Mouse (Mus musculus): ENCODE measurements around the gene Dnajc27.

The Dnajc27 gene

DNA sequence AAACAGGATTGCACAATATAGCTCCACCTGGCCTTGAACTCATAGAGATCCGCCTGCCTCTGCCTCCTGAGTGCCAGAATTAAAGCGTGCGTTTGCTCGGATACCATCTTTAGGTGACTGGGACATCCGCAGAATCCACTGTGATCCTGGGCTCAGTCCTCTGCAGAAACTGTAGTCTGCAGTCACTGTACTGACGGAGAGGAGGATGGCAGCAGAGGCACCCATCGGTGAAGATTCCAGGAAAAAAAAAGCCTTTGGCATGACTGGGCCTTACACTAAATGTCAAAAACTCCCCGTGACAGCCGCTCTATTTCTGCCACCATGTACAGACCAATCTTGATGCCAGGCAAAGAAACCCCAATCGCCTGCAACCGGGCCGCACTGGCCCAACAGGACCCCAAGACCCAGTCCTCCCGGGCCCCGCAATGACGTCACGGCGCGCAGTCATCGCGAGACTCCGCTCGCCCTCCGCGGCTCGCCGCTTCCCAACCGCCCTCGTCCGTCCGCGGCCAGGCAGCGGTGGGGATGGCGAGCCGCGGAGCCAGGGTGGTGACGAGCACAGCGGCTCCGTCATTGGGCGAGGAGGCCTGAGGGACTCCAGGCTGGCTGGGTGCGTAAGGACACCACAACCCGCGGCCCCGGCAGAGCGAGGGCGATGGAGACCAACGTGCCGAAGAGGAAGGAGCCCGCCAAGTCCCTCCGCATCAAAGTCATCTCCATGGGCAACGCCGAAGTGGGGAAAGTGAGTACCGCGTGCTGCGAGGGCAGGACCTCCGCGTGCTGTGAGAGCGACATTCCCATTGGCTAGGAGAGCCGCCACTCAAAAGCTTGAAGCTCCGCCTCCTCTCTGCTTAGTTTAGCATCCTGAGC lies at the start of gene Dnajc27:
Gene Dnajc27, plus strand, starts transcription at position 452 of the 870 bp plus-strand sequence.
- DNase-seq: peak; percentile 93 to 95

DNA sequence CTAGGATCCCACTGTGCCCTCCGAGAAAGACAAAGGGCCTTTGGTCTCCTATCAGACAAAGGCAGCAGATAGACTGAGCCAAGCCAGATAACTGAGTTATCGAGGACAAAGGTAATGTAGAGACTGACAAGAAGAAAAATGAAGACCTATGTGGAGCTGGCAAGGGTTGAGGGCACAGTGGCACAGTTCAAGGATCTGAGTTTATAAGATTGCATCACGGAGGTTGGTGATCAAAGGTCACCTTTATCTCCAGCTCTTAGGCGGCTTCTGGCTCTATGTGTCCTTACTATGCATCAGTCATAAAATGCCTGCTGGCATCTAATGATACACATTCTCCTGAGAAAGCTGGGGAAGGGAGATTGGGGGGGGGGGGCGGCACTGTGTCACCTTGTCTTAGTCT lies 46.2 kb upstream of the Dnajc27 start:
- DNase-seq: no peak

DNA sequence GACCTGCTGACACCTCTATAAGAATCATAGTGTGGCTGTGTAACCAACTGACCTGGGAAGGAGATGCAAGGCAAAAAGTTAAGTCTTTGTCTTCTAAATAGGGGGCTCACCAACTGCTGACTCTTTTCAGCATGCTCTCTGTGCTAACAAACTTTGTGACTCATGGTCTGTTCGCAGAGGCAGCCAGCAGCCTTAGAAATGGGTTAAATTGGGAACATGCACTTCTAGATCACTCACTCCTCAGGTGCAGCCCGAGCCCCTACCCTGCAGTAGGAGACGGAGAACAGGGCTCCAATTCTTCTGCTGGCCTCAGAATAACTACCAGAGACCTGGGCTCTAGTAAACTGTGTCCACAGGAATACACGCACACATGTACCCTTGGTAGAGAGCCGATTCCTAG lies 44.9 kb upstream of the Dnajc27 start:
- DNase-seq: no peak

DNA sequence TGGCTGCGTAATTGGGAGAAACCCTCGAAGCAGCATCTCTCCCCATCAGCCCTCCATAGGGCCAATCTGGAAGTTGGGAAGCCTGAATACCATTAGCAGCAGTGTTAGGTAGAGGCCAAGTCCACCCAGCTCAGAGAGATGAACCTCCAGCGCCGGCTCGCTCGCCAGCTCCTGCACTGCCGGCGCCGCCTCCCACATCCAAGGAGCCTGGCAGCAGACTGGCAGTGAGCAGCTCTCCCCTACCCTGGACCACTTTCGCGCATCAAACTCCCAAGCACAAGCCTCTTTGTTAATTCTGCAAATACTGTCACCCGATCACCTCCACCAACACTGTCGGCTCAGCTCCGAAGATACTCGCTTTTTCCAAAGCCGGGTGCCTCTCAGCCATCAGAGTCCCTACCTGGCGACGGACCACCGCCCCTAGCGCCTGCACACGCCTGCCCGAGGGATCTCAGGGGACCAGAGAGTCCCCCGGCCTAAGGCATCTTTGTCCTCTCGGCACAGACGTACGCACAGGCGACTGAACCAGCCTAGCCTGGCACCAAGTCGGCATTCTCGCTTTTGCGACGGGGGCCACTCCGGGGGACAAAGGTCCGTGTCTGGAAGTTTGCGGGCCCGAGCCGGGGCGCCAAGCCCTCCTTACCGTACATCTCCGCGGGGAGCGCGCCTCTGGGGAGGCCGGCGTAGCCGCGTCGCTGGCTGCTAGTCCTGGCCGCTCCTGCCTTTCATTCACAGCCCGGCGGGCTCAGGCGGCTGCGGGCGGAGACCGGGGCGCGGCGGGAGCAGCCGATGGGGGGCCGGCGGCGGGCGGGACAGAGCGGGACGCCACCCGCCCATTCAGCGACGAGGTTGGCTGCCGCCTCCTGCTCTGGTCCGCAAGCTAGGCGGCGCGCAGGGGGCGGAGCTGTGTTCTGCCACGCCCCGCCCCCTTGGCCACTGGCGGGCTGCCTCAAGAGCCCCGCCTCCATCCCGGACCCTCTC lies 44.0 kb upstream of the Dnajc27 start, which contains the start of gene Efr3b:
Gene Efr3b, minus strand, starts transcription at position 855 of the 981 bp plus-strand sequence.
- DNase-seq: peak; percentile 70 to 72

DNA sequence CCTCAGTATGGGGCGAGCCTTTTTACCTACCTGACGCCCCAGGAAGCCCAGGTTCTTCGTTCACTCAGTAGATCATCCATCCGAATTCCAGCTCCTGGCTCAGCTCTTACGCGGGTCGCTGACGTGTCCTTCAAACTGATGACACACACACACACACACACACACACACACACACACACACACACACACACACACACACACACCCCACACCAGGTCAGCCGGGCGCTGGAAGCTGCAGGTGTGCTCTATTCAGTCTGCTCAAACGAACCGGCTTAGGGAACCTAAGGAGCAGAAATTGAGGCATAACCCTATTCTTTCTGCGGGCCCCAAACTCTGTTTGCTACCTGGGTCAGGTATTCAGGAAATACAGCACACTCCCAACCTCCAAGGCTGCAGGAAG lies 43.3 kb upstream of the Dnajc27 start:
- DNase-seq: no peak

DNA sequence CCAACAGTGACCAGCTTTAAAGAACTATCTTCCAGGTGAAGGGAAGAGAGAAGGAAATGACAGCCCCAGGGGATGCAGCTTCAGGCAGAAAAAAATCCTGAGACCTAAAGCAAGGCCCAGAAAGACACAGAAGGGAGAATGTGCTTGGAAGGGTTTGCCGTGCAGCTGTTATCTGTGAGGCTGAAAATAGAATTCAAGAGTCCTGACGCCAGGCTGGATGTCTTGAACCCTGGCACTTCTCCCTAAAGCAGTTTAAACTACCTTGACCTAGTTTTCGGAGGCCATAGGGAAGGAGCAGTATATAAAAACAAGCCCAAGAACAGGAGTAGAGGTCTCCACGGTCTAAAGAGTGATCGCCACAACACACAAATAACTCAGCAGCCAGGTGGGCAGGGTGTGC lies 40.0 kb upstream of the Dnajc27 start:
- DNase-seq: no peak

DNA sequence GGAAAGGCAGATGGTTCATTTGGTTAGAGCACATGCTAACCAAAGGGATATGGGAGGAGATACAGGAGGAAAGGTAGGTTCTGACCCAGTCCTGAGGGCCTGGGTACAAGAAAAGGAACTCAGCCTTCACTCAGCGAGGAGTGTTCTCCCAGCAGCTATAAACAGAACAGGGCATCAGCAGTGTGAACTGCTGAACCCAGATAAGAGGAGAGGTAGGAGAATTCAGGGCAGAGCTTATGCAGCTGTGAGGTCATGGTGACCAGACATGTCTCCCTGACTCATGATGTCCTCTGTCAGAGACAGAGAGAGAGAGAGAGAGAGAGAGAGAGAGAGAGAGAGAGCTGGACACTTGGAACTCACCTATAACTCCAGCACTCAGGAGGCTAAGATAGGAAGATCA lies 36.4 kb upstream of the Dnajc27 start:
- DNase-seq: no peak

DNA sequence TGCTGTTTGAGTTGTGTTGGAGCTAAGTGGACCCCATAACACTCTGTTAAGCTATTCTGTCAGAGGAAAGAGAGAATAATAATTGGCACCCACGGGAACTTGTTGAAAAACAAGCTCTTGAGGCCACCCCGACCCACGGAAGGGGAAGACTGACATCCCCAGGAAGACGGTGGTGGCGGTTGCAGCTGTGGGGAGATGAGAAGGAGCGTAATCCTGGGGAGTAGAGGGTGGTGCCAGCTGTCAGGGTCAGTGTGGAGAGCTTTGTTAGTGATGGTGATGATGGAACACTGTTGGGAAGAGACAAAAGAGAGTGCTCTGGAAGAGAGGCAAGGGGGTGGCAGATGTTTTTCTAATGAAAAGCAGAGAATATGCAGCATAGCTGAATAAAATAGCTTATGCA lies 34.4 kb upstream of the Dnajc27 start:
- DNase-seq: no peak

DNA sequence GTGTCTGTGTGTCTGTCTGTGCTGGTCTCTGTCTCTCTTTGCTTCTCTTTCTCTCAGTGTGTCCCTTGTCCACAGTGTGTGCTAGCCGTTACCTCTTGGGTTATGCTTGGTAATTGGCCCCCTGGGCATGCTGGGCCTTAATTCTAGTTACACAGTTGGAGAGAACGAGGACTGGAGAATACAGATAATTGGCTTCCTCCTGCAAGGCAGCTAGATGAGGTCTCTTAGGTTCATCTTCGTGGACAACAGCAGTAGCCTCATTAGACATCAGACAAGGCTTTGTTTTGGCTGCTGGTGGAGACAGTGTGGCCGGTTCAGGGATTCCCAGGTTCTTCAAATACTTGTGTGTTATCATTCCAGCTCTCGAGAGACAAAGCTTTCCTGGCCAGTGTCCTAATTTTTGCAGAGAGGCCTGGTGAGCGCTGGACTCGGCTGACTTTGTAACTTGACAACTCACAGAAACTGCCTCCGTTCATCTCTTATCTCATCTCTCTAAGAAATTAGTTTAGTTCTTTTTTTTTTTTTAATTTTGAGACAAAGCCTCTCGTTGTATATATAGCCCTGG lies 31.4 kb upstream of the Dnajc27 start:
- DNase-seq: no peak

DNA sequence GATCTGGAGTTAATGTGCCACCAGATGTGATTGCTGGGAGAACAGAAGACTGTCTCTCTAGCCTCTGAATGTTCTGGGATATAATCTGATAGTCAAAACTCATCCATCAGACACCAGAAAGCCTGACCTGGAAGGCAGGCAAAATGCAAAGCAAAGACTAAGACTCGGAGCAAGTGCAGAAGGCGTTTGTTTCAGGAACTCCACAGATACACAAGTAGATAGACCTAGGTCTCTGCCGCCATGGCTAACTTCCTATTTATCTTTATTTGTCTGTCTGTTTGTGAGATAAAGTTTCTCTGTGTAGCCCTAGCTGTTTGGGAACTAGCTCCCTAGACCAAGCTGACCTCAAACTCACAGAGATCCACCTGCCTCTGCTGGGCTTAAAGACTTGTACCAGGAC lies 28.7 kb upstream of the Dnajc27 start:
- no peak for DNase-seq

DNA sequence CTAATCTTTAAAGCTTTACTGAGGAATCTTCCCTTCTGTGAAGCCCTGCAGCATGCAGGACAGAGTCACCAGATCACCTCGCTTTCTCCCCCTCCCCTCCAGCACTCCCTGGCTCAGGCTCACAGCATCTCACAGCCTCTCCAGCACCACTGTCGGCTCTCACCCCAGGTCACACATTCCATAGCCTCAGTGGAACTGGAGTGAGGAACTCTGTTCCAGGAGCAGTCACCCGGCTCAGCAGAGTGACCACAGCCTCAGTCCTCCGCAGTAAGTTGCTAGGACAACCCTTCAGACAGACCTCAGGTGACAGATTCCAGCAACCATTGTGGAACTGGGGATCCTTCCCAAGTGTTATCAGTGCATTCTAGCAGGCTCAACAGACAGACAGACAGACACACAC lies 27.5 kb upstream of the Dnajc27 start:
- DNase-seq: no peak

DNA sequence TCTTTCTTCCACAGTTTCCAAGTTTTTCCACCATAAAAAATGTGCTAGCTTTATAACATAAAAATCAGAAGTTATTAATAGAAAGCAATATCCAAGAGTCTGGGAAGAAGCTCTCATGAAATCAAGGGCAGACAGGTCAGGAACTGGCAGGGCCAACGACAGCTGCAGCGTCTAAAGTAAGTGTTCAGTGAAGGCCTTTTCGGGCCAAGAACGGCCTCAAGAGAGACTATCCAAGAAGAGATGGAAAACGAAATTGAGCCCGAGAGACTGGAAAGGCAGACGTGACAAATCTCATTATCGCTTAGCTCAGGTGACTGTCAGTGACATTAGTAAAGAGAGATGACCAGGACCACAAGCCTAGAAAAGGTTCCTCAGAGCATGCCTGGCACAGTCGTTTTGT lies 24.1 kb upstream of the Dnajc27 start:
- DNase-seq: no peak

DNA sequence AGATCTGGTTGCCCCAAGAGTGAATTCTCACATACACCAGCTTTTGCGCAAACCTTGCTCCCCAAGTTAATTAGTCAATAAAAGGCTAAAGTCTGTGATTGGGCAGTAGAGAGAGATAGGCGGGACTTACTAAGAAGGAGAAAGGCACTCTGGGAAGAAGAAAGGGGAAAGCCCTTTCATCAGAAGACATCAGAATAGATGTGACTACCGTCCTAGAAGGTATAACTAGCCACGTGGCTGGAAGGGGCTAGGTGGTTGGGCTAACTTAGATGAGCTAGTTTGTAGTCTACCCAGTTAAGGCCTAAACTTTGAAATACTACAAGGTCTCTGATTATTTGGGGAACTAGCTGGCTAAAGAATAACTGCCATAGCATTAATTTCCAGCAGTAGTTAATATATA lies 22.7 kb upstream of the Dnajc27 start:
- DNase-seq: no peak

DNA sequence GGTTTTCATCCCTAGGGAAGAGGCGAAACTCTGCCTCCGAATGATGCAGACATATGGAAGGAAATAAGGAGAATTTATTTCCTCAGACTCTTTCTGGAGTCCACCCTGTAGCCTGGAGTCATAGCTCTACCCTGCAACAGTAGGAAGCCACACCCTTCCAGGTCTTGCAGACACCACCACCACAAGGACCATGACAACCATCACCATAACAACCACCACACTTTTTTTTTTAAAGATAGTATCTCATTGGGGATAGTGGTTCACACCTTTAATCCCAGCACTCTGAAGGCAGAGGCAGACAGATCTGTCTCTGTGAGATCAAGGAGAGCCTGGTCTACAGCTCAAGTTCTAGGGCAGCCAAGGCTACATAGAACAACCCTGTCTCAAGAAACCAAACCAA lies 16.9 kb upstream of the Dnajc27 start:
- DNase-seq: no peak

DNA sequence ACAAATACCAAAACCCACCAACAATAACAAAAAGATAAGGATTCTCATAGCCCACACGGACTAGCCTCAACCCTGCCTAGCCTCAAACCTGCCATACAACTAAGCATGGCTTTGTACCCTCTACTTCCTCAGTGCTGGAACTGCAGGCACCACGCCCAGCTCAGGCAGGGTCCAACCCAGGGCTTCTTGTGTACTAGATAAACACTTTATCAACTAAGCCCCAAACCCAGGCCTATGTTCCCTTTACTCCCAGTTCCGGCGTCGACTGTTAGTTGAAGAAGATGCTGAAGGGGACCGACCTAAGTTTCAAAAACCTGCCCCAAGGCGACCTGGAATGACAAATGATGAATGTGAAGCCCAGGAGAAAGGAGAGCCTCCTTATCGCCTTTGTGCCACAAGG lies 16.4 kb upstream of the Dnajc27 start:
- no peak for DNase-seq

DNA sequence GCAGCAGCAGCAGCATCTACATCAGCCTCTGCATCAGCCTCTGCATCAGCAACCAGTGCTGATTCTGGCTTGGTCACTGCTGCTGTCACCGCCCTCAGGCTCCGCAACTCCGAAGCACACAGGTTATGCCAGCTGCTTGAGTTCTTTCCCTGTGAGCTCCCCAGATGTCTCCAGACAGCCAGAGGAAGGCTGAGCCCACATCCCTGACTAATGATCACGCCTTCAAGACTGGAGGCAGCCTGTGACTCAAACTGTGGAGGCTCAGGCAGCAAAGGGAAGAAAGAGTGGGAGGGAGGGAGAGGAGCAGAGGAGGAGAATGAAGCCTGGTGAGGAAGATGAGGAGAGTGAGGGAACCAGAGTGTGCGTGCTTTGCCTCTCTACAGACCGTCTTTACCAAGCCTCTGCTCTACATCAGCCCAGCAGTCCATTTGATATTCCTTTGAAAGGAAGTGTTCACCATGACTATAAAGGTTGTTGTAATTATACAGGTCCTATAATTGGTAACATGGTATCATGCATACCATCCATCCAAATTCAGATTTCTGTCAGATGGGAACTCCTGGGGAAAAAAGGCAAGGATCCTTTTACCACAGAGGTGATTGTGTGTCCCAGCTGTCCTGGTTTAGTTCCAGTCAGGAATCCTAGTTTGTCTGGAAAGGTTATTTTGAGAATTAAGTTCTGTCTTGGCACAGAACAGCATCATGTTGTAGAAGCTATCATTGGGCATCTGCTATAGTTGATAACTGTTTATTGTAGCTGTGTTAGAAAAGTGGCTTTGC lies 15.5 kb upstream of the Dnajc27 start:
- DNase-seq: no peak

DNA sequence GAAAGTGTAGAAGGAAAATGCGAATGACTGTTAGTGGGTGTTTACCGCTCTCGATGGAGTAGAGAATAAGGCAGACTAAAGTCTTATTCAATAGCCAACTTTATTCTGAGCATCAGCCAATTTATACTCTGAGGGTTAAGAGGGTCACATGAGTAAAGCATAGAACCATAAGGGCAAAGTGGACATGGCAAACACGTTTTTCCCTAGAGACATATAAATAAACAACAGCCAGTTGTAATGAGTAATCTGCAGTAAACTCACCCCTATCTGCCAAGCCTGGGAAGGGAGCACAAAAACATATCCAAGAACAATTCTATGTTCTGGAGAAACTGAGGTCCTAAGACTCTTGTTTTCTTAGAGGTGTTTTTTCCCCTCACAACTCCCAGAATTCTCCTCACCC lies 13.8 kb upstream of the Dnajc27 start:
- DNase-seq: no peak

DNA sequence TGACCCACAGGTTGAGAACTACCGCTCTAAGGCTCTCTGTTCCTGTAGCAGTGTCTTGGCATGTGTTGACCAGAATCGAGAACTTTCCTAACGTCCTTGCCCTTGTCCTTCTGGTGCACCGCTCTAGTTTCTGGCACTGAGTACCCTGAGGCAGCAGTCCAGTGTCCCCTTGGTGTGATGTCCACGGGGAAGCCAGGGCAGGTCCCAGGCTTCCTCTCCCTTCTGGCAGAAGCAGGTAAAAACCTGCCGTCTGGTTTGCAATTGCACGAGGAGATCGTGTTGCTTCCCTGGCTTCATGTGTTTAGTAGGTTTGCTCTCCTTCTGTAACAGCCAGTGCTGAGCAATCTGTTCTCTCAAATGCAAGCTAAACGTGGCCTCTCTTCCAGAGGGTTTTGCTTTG lies 10.7 kb upstream of the Dnajc27 start:
- no peak for DNase-seq

DNA sequence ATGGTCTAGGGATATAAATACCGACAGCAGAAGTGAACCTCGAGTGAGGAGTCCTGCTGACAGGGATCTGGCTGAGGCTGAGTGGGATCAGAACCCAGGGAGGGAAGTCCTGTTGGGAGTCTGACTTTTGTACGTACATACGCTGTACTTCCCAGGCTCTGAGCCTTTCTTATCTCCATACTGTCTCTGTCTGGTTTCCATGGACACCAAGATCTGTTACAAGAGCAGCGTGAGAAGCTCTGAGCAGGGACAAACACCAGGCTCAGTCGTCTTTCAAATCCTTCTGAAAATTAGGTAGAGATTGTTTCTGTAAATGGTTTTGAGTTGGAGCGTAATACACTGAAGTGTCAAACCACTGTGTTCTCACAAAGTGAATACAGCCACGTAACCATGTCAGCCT lies 7.0 kb upstream of the Dnajc27 start:
- no peak for DNase-seq

DNA sequence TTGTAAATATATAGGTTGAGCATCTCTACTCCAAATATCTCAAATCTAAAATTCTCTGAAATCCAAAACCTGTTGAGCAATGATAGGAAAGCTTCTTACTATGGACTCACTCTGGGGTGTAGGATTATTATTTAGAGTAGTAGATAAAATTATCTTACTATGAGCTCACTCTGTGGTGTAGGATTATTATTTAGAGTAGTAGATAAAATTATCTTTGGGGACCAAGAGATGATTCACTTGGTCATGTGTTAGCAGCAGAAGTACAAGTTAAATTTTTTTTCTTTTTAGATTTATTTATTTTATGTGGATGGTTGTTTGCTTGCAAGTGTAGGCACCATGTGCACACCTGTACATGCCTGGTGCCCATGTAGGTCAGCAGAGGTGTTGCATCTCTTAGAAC lies 6.0 kb upstream of the Dnajc27 start:
- DNase-seq: no peak

DNA sequence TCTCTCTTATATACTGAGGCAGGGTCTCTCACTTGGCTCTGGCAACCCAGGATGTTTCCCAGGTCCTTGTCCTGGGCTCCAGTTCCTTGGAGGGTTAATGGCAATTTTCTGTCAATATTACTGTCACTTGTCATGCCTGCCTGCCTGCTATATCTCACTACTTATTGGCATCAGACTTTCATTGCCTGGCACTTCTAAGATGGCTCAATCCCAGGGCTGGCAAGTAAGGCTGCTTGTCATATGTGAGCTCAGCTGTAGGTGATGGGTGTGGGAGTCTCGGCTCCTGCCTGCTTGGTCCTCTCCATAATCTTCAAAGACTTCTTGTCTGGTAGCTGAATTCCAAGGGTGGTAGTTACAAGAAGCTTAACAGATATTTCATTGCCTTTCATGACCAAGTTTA lies 4.3 kb upstream of the Dnajc27 start:
- no peak for DNase-seq

DNA sequence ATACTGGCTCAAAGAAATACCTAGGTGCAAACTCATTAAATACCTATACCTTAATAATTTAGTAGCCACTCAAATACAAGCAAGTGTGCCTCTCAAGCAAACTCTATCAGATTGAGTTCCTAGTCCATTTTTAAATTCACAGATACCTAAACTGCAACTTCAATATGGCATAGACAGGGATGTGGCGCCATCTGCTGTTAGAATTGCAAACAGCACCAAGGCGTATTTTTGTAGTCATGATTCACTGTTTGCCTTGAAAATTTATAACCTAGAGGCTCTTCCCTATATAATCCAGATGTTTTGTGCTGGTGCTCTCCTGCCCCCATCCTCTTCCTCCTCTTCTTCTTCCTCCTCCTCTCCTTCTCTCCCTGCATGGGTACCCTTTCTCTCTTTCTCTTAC lies 2.1 kb upstream of the Dnajc27 start:
- DNase-seq: peak; percentile 43 to 76

DNA sequence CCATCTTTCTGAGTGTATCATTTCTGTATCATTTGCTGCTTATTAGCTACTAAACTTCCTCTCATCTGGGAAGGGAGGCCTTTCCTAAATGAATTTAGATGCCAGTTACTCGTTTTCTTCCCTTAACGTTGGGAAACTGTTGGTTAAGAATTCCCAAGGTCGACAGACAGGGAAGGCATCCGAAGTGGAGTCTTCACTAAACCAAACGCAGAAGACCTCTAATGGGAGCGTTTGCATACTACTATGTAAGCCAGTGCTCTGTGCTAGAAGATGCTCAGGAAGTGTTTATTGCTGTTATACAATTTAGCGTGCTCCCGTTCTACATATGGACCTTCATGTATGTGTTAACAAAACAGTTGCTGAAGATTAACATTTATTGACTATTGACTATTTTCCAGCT lies 1.1 kb downstream of the Dnajc27 start:
- no peak for DNase-seq

Data from kidney, adult 8-10 months (tissue).